Mouse (Mus musculus): ENCODE data around the gene 6030468B19Rik.
"Not testable (repeated sequence)": the region's sequence is repeated elsewhere in the genome, so short reads cannot be mapped to it uniquely, and the experiment has no call there.

GRCm38 (mm10) chr11:117815850-117816249 lies 18.4 kb downstream of the 6030468B19Rik start:
- TF ChIP-seq EP300, CTCF (IDR thresholded peaks at IDR 0.05; ENCODE audit: low read depth): not testable (repeated sequence)

Measured in liver, embryonic 14.5 days (tissue).